Mouse (Mus musculus): ENCODE data around the gene Wdr60.
A peak's percentile ranks its signal among the peaks of the same experiment; 100 is the strongest.

Gene Wdr60

DNA sequence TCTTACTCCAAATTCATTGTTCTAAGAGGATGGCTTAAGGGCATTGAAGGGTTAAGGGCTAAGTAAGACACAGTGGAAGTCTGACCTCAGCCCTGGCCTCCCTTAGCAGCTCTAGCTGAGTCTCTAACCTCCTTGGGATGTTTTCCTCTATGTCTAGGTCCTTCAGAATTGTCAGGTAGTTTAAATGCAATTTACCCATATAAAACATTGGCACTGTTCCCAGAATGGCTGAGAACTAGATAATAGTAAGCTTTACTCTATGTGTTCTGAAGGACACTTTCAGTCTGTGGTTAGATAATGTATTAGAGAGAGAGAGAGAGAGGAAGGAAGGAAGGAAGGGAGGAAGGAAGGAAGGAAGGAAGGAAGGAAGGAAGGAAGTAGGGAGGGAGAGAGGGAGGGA lies 80.4 kb downstream of the Wdr60 start:
- no peak for DNase-seq (ENCODE audit: low read depth)

DNA sequence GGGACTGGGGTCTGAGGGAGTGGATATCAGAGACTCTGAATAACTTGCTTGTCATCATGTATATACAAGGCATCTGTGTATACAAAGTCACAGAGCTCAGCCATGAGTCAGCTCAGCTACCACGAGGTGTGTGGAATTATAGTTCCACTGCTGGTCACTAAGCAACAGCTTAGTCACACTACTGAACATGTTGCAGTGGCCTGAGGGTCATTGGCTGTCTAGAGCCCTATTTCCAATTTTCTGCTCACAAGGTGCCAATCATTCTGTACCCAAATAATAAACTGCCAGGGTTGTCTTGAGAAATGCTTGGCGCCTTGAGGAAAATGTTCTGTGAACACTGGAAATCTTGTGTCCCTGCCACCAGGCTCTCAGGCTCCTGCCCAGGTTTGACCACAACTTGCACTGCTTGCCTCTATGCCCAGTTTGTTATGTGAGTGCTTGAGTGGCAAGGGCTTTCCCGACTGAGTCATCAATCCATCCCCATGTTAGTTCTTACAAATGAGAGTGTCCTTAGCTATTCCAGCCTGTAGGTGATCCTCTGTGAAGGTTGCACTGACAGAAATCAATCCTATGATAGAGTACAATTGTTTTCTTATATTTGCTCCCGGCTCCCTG lies 81.3 kb downstream of the Wdr60 start:
- DNase-seq (ENCODE audit: low read depth), result peak; percentile 38

DNA sequence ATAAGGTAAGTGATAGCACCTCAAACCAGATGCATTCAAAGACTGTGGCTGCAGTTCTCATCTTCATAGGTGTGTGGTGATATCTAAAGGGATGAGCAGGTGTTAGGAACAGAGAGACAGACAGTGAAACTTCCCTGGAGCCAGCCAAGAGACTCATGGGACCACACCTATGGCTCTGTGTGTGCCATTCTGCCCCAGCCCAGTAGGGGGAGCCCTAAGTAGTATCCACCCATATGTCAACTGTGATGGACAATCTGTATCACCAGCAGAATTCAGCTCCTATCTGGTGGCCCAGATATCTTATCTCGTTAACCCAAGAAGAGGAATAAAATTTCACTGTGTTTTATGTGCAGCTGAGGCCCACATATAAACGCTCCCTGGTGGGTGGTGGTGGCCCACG lies 85.9 kb downstream of the Wdr60 start:
- peak; percentile 41 for DNase-seq (ENCODE audit: low read depth)

DNA sequence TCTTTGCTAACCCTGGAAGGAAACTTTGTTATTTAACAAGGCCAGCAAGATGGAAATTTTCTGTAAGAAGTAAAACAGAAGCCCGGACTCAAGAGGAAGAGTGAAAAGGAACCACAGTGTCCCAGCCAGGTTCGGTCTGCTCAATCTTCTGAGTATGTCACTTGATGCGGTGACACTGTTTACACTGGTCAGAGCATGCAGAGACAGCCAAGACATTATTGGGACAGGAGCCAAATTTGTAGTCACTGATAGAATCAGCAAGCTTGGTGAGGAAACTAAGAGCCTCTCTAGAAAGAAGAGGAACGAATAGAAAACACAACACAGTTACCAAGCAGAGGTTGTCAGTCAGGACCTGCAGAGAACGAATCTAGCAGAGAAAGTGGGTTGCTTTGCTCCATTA lies 93.2 kb downstream of the Wdr60 start:
- peak; percentile 82 for DNase-seq (ENCODE audit: low read depth)

DNA sequence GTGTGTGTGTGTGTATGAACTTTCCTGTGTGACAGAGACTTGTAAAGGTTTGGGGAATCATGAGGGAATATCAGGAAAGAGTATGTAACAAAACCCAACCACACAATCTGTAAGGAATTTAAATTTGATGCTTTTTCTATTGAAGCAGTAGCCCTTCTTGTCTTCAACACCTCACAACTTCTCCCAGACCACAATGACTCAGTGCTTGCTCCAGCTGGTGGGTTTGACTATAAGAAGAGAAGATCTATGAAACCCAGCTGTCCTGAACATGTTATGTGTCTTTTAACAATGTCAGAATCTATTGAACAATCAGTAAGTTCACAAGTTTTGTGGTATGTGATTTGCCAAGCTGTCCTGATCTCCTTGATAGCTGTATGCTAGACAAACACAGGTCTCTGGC lies 97.5 kb downstream of the Wdr60 start:
- DNase-seq (ENCODE audit: low read depth), result peak; percentile 54

DNA sequence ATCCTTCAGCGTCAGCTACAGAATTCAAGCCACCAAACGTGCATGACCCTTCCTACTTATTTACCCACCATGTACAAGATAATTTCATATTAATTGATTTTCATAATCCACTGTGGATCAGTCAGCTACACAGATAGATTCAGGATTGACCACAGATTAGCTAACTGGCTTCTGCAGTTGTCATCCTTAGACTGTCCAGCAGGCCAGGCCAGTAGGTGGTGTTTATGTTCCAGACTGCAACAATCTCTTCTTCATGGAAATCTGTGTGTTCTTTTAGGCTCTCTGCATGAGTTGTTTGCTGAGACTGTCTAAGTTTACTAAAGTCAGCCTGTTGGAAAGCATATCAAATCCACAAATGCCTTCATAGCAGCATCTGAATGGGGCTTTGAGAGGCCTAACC lies 103.1 kb downstream of the Wdr60 start:
- DNase-seq (ENCODE audit: low read depth), result no peak

- DNase-seq (ENCODE audit: low read depth), result no peak
Observed at GRCm38 (mm10) chr12:116159223-116159622, 103.6 kb downstream of the Wdr60 start.

DNA sequence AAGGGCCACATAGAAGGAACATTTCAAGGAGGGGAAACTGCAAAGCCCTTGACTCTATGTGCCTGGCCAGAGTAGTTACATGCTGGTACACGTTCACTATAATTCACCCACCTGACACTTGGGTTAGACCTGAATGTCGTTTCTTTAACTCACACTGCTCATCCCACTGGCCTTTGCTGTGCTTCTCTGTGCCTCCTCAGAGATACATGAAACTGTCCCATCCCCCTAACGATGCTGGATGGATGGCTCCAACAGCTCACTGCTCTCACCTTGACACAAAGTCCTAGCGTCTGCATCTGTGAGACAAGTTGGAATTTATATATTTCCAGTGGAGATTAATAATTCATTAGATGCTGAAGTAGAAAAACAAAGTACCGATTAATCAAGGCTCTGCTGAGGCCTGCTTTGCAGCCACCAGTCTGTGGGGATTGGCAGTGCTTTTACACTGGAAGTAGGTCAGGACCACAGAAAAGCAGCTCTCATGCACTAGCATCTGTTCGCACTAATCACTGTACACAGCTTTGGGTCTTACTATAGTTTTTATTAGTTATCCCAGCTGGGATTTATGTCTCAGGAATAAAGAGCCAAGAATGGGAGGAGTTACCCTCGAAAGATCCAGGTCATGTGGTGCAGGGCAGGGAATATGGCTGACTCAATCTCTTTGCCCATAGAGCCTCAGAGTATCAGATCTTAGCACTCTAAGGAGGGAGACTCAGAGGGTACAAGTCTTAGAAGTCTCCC lies 105.9 kb downstream of the Wdr60 start:
- no peak for DNase-seq (ENCODE audit: low read depth)

All from 416B (cell line).